Mouse (Mus musculus): Measurements from ENCODE around the gene Eef1e1.
"Not testable (repeated sequence)": the region's sequence is repeated elsewhere in the genome, so short reads cannot be mapped to it uniquely, and the experiment has no call there.

Eef1e1 gene

DNA sequence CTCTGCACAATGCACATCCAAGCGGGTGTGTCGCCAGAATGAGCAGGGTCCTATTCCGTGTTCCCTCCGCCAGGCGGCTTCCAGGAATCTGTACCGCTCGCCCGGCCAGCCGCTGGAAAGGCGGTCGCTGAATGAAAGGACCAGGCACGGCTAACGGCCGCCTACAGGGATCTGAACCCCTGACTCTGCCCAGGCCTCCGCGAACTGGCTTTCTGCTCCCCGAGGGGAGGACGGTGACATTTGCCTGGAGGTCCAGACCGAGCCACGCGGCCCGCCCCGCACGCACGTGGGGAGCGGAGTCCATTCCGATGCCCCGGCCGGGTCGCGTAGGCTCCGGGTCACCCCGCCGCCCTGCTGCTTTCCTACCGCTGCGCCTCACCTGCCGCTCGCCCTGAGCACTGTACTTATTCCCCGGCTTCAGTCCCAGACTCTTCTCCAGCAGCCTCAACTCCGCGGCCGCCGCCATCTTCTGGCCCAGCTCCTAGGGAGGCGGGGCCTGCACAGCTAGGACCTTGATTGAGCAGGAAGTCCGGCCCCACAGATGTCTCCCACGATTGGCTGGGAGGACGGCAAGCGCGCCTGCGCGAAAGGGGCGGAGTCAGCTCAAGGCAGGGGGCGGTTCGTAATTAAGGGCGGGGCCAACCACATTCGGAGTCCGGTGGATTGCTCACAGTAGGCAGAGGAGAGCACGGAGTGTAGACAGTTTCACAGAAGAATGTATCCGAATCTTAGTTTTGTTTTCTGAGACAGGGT is at the start of gene Eef1e1:
Gene Eef1e1, minus strand, starts transcription at position 531 of the 753 bp plus-strand sequence.
- DNase-seq: peak; percentile 95

DNA sequence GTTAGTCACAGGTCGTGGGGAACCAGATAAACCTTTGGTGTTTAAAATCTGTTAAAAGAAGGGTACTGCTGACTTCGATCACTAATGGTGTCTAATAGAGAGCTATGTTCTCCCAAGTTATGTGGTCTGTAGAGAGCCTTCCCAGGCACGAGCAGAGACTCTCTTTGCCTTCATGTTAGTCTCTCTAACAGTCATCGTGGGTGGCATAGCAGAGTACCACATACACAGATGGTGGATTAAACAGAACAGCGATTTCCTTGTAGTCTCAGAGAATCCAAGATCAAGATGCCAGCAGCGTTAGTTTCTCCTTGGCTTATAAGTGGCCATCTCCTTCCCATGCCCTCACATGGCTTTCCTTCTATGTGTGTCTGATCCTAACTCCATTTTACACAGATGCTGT is 32.0 kb upstream of the Eef1e1 start:
- no peak for DNase-seq

DNA sequence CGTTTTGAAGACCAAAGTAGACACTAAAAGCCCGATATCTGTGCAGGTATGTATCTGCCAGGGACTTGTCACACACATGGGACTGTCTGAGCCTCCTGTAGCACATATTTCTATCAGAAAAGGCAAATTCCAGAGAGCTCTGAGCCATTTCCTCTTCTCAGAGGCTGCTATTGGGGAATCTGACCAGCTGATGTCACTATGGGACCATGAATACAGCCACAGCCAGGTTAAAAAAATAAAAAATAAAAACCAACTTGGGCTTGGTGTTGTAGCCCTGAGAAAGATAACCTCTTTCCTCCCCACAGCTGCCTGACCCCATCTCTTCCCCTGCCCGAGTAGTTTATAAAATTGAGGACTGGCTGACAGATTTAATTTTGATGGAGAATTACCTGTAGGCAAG is 31.2 kb upstream of the Eef1e1 start:
- peak; percentile 24 for DNase-seq

DNA sequence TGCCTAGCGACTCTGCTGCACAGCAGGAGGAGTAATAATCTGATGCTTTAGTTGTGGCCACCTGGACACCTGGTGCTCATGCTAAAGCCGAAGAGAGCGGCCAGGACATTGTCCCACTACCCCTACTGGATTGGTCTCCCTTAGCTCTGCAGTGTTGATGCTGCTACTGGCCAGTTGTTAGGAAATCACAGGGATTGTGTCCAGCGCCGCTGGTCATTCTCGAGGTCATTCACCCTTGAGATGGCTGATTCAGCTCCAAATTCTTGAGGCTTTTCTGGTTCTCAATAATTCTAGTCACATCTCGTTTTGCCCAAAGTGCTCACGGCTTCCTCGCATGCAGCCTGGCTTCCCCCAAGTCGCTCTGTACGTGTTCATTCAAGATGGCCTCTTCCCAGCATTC is 29.9 kb upstream of the Eef1e1 start:
- DNase-seq: no peak

DNA sequence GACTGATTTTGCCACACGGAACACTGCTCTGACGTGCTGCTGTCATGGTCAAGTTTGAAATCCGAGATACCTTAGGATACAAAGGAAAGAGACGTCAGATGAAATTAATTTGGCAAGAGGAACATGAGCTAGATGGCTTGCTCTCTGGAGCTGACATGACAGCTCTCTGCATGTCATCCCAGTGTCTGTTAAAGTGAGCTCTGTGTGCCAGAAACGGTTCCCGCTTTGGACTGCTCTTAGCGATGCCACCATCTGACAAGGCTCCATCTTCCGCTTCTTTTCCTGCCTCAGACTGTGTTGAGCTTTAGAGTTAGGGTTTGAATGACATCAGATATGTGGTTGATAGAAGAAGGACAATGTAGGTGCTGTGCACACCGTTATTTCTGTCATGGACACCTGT is 13.5 kb upstream of the Eef1e1 start:
- DNase-seq: no peak

DNA sequence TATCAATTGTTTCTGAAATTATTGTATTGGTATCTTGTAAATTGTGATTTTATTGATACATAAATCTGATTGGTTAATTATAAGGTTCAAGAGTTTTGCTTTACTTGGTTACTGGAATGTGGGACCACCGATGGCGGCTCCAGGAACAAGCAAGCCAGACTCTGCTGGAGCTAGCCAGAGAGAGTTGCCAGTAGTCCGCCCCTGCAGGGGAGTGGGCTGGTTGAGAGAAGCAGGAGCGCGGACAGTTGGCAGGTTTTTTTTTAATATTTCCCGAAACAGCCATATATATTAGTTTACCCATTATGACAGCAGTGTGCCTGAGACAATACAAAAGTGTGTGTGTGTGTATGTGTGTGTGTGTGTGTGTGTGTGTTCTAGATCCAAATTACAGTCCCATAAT is 12.6 kb upstream of the Eef1e1 start:
- DNase-seq: not testable (repeated sequence)

DNA sequence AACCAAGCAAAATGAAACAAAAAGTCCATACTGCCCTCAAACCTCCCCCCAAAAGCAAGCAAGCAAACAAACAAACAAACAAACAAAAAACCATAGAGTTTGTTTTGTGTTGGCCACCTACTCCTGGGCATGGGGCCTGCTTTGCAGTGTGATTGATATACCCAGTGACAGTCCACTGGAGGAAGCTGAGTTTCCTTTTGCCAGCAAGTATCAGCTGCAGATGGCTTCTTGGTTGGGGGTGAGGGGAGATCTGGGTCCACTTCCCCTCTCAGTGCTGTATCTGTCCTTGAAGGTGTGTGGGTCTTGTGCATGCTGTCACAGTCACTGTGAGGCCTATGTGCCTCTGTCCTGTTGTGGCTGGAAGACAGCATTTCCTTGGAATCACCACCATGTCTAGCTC is 11.2 kb upstream of the Eef1e1 start:
- no peak for DNase-seq

DNA sequence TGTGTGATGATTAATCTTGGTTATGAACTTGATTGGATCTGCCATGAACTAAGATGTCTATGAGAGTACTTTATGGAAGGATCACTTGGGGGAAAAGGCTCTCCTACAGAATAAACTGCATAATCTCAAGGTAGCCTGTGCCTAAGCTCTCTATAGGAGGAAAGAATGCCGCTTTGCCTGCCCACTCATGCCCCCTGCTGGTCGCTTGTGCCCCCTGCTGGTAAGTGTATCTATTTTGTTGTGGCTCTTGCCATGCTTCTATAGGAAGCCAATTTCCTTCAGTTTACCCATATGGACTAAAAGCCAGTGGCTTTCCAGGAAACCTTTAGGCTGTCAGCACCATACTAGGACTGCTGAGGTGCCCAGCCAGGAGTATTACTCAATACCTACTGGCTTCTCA is 9.7 kb upstream of the Eef1e1 start:
- peak; percentile 8 for DNase-seq

DNA sequence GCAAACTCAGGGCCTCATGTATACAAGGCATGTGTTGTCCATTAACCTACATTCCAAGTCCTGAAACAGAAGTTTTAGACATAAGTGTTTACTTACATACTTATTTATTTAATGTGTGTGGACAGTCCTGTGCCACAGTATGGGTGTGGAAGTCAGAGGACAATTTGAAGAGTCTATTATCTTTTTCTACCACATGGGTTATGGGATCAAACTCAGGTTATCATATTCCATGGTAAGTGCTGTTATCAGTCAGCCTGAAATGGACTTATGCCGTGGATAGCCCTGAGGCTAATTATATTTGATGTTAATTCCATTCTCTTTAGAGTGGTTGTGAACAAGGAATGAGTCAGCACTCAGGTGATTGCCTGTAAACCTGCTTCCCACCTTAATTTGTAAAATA is 5.9 kb upstream of the Eef1e1 start:
- DNase-seq: no peak

DNA sequence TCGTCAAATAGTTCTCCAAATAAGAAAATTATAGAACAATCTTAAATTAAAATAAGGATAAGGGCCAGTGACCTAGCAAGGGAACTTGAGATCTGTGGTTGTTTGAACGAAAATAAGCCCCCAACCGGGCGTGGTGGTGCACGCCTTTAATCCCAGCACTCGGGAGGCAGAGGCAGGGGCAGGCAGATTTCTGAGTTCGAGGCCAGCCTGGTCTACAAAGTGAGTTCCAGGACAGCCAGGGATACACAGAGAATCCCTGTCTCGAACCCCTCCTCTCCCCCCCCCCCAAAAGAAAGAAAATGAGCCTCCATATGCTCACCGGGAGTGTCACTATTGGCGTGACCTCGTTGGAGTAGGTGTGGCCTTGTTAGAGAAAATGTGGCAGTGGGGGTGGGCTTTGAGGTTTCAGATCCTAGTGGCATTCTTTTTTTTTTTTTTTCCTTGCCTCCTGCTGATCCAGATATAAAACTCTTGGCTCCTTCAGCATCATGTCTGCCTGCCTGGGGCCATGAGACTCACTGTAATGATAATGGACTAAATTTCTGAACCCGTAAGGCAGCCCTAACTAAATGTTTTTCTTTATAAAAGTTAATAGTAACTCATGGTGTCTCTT is 772 bp upstream of the Eef1e1 start:
- no peak for DNase-seq

DNA sequence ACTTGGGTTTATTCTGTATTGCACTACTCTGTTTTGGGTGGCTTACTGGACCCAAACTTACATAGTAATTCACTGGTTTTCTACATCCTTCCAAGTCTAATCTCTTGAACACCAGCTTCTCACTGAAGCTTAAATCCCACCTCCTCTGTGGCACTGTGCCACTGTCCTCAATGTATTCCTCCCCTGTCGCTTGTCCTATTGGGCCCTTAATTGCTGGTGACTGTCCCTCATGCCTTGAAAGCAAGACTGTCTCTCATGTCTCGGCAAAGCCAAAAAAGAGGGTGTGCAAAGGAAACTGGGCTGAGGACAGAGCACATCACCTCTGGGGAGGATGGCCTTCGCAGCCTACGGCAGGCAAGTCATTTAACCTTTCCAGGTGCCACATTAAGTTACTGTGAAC is 993 bp downstream of the Eef1e1 start:
- DNase-seq: no peak

DNA sequence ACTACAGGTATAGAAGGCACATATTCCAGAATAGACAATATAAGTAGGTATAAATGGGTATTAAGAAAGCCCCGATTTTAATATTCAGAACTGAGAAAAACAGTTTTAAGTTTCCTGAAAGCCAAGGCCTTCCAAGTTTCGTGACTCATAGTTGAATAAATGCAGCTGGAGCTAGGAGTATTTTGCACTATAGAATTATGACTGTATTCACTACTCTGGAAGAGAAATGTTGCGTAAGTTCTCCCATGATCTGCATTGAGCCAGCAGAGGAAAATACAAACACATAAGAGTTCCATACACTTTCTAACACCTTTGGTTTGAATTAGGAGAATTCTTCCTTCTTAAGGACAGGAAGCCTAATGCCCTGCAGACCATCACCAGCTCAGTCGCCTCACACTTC is 8.6 kb downstream of the Eef1e1 start:
- no peak for DNase-seq

DNA sequence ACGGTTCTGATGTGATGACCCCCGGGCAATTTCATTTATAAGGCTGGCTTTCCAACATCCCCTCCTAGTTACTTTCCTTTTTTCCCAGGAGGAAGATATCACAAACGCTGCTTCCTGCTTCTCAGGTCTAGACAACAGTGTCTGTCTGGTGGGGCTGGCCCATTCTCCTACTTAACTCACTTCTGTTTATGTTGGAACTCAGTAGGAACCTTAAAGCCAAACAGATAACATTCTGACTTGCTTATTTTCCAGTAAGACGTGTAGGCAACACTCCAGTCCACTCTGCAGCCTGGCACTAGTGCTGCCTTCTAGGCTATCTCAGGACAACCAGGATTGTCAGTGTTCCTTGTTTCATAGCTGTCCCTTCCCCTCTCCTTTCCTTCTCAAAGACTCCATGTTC is 9.8 kb downstream of the Eef1e1 start:
- DNase-seq: no peak

DNA sequence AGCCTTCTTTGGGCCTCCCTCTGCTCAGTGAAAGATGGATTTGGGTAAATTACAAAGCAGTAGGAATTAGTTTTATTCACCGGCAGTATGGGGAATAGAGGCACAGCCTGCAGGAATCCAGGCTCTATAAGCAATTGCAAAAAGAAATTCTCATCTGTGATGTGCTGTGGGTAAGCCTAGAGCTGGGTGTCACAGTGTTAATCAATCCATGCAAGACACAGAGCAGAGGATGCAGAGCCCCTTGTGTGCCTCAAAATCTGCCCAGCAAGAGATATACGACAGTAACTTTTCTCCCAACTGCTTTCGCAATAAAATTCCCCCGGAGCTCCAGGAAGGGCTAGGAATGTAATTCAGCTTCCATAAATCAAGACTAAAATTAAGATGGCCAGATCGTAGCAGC is 17.4 kb downstream of the Eef1e1 start:
- DNase-seq: no peak

DNA sequence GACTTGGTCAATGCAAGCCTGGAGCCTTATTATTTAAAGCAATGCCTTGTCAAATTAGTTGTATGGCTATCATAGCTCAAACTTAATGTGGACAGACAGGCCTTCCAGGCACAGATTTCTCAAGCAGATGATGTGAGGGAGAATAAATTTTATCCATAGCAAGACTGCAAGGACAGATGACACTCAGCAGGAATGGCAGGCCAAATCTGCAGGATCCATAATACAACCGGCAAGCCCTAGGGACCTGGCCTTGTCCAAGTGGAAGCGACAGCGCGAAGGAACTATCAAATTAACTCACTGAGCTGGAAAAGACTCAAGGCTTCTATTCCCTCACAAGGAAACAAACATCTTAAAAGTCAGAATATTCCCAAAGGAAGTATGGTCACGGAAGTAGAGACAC is 17.9 kb downstream of the Eef1e1 start:
- no peak for DNase-seq

DNA sequence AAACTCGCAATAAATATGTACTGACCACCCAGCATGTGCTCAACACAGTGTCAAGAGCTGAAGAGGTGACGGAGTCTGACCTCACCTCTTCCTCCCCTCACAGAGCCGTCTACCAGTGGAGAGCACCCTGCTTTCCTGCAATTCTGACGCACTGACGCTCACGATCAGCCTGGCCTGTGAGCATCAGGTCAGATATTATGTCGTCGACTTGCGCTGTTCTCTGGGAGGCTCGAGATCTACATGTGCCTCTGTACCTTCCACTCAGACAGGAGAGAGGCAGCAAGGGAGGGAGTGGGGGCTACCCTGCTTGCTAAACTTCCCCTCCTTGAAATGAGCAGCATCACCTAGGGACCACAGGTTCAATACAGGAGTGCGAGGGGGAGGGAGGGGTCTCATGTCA is 20.2 kb downstream of the Eef1e1 start:
- DNase-seq: no peak

DNA sequence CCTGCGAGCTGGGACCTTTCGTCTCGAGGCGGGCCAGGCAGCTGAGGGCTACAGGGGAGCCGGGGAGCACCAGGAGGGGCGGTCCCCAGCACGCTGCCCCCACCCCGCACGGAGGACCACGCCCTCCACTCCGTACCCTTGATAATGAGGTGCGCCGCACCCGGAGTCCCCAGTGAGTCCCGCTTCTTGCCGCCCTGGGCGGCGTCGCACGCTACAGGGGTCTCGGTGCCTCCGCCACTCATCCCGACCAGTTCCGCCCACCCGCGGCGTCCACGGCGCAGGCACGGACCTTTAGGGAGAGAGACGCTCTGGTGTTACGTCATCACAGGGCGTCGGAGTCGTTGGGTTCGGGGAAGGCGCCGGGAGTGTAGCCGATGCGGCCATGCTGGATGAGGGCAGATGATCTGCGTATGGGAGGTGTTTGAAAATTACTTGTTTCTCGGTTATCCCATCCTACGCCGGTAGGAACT is 24.0 kb downstream of the Eef1e1 start, which contains the start of gene Bloc1s5:
Gene Bloc1s5, minus strand, starts transcription at position 310 of the 470 bp plus-strand sequence.
- peak; percentile 97 for DNase-seq

DNA sequence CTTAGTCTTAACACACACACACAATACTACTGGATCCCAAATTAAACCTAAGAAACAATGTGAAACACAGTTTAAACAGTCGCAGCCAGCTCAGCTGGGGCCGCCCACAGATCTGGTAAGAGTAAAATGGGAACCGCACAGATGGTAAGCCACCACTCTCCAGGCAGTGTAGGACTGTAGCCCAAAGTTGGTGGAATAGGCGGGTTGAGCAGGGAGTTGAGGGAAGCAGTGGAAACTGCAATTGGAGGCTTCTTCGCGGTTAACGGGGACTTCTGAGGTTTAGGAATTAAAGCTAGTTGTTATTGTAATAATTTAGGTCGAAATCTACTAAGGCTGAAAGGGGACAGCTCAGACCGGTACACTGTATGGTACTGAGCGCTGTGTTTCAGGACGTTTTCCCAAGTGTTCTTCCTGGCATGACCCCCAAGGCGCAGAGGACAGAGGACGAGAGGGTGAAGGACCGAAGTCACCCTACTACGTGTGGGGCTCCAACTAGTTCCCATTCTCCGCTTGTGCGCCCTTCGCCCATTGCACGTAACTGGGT is 24.5 kb downstream of the Eef1e1 start:
- no peak for DNase-seq

DNA sequence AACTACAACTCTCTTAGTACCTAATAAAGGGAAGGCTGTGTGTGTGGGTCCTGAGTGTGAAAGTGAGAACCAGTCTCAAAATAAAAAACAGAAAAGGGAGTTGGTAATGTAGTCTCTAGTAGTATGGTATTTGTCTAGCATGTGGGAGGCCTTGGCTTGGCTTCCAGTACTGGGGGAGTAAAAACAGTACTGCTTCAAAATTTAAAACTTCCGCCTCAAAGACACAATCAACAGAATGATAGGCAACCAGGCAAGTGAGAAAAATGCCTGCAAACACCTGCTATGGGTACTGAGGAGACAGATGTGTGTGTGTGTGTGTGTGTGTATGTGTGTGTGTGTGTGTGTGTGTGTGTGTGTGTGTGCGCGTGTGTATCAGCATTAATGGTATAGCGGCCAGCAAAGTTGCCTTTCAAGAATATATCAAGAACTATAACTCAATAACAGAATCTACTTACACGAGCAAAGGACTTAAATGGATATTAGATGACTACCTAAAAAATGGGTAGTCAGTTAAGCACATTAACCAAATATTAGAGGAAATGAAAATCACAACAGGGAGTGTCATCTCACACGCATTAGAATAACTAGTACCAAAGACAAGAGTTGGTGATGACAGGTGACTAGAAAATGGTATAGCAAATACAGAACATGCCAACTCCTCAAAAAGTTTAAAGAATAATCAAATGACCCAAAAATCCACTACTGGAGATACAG is 25.4 kb downstream of the Eef1e1 start:
- DNase-seq: no peak

DNA sequence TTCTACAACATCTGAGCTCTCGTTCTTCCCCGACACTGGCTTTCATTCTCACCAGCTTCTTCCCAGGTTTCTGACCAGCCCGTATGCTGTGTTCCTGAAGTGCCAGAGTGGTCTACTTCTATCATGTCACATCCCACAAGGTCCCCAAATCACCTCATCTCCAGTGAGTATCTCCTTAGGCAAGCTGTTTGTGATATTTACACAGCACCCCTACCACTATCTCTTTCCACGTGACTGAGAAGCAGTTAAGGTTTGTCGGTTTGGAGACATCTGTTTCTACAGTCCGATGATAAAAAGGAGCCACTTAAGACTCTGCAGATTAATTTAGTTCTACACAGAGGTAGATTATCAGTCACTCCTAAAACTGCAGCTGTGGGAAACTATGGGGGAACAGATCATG is 26.3 kb downstream of the Eef1e1 start:
- no peak for DNase-seq

DNA sequence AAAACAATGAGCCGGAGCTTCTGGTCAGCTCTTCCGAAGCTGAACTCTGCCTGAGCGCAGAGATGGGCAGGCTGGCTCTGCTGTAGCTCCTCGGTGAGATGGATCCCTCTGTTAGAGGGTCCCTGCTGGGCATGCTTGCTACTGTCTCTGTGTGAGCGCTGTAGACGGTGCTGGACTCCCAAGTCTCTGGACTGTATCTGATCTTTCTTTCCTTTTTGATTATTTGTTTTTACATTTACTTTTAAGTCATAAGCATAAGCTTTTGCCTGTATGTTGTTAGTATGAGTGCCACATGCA is 32.7 kb downstream of the Eef1e1 start:
- DNase-seq: no peak

DNA sequence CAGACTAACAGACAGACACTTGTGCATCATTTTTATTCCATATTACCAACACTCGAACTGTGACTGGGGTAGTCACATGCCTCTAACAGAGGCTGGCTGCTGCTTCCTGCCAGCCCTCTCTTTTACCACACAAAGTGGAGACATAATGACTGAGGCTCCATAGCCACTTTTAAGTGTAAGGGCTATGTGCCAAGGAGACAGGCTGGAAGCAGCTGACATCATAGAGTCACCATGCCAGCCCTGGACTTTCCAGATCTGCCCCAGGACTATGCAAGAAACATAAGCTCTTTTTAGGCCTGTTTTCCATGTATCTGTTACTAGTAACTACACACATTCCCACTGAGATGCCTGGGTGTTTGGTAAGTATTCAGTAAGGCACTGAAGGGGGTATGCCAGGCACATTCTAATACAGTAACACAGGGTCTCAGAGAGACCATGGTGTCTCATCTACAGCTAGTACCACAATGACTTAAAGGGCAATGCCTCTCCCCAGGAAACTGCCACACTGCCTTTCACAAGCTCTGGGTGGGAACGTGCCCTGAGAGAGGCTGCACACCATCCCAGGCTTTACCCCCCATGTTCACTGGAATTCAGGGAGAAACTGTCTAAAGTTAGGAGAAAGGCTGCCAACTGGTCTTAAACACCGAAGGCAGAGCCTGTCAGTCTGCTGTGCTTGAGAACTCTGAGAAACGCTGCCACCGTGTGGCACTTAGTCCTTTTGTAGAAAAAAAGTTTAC is 33.2 kb downstream of the Eef1e1 start:
- DNase-seq: peak; percentile 44

DNA sequence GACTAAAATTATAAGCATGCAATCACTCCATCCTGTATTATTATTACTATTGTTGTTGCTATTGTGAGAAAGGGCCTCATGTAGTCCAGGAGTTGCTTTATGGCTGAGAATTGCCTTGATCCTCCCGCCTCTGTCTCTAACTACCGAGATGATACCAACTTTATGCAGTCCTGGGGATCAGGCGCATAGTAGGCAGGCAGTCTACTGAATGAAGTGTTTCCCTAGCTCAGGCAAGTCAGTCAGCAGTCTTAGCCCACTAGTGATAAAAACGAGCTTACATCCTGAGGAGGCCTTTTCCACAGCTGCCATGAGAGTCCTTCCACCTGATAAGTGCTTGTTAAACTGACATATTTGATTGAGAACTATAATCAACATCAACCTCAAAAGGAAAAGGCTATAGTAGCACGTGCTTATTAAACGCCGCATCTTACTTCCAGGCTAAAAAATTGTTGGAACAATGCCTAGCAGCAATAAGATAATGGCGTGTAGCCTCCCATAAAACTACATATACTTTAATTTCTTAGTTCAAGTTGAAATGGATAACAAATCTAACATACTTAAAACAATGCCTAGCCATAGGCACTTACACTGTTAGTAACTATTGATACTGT is 34.5 kb downstream of the Eef1e1 start:
- DNase-seq: no peak

All from kidney, postnatal 14 days (tissue).